ENCODE assay signal across 15 mouse cellular contexts in the genomic region with DNA sequence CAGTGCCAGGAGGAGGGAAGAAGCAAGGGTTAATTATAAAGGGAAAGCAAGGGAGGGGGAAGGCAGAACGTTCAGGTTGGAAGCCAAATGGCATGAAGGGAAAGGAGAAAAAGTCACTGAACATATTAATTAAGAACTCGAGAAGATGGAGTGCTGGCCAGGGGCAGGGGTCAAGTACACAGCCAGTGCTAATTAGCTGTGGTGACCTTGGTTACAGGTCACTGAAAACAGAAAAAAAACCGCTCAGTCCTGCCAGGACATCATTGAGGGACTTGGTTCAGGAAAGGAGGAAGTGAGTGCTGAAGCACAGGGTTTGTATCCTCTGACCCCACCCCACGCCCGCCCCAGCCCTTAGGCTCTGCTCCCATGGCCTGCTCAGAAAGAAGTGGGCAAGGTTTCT.
DNase-seq lines count a peak whose midpoint lies in the region; ATAC-seq lines count a peak whose summit lies in the region.
"Had no signal": no experiment of that assay in that cellular context is flagged by ENCODE, and none has a peak within 500 bp of the region (broad histone marks: within the 10 kb centered on the region; RNA-seq: fewer than 3 reads in every experiment).

No protein-coding gene starts in this region.

- DNase-seq in retina, embryonic 14.5 days (ENCODE audit: low spot score): peak; percentile 21
- no peak for DNase-seq in retina, postnatal 1 day
- DNase-seq in limb, embryonic 11.5 days (ENCODE audit: low spot score): no peak
- DNase-seq in adrenal gland, postnatal 14 days: no peak
- DNase-seq in thymus, postnatal 36 days: no peak
- DNase-seq: cerebellum, postnatal 14 days; heart, adult 11 months; layer of hippocampus, adult 9-11 months had no signal

- H3K4me2 ChIP-seq in forebrain, embryonic 12.5 days: no peak overlapping the region
- H3K4me2 ChIP-seq in forebrain, embryonic 15.5 days (replicated peaks): no peak overlapping the region
- H3K4me2 ChIP-seq in kidney, embryonic 15.5 days: no peak overlapping the region
- H3K4me2 ChIP-seq in limb, embryonic 11.5 days (ENCODE audit: low read depth, severe bottlenecking): no peak overlapping the region
- H3K4me2 ChIP-seq: embryonic facial prominence, embryonic 13.5 days; liver, embryonic 11.5 days; lung, embryonic 15.5 days; neural tube, embryonic 15.5 days had no signal

- peaks cover 4% of the 10 kb centered on the region; the same call in 1 of the 2 replicates for H3K9me3 ChIP-seq in forebrain, embryonic 12.5 days
- 0 out of 2 replicates have a peak, but pooled peaks cover 4% of the 10 kb centered on the region for H3K9me3 ChIP-seq in forebrain, embryonic 15.5 days
- no peaks in the 10 kb centered on the region for H3K9me3 ChIP-seq in kidney, embryonic 15.5 days (replicated peaks)
- no peaks in the 10 kb centered on the region for H3K9me3 ChIP-seq in limb, embryonic 11.5 days (ENCODE audit: control insufficient read depth, low read length)
- H3K9me3 ChIP-seq: lung, embryonic 15.5 days; neural tube, embryonic 15.5 days had no signal

- H3K36me3 ChIP-seq in forebrain, embryonic 12.5 days (replicated peaks): no peaks in the 10 kb centered on the region
- H3K36me3 ChIP-seq in forebrain, embryonic 15.5 days: no peaks in the 10 kb centered on the region
- no peaks in the 10 kb centered on the region for H3K36me3 ChIP-seq in kidney, embryonic 15.5 days
- H3K36me3 ChIP-seq in limb, embryonic 11.5 days (ENCODE audit: control insufficient read depth, insufficient read depth, low read length): no peaks in the 10 kb centered on the region
- H3K36me3 ChIP-seq: embryonic facial prominence, embryonic 13.5 days; lung, embryonic 15.5 days; neural tube, embryonic 15.5 days had no signal

- 13% methylated on average over 5 of the region's 5 CpGs for whole genome bisulfite sequencing in forebrain, embryonic 12.5 days
- WGBS in forebrain, embryonic 15.5 days: 26% methylated on average over 5 of the region's 5 CpGs
- 9% methylated on average over 5 of the region's 5 CpGs for WGBS in kidney, embryonic 15.5 days
- WGBS in limb, embryonic 11.5 days: 14% methylated on average over 5 of the region's 5 CpGs

- peaks cover 14% of the 10 kb centered on the region; the same call in 1 of the 2 replicates for H3K4me1 ChIP-seq in forebrain, embryonic 12.5 days
- H3K4me1 ChIP-seq in forebrain, embryonic 15.5 days: peaks cover 4% of the 10 kb centered on the region
- H3K4me1 ChIP-seq in kidney, embryonic 15.5 days: peaks cover 23% of the 10 kb centered on the region
- H3K4me1 ChIP-seq in limb, embryonic 11.5 days (ENCODE audit: control insufficient read depth, insufficient read depth, low read length): peaks cover 15% of the 10 kb centered on the region
- H3K4me1 ChIP-seq: lung, embryonic 15.5 days had no signal

- no peaks in the 10 kb centered on the region for H3K27me3 ChIP-seq in forebrain, embryonic 12.5 days
- no peaks in the 10 kb centered on the region for H3K27me3 ChIP-seq in forebrain, embryonic 15.5 days
- peaks cover 56% of the 10 kb centered on the region for H3K27me3 ChIP-seq in kidney, embryonic 15.5 days
- H3K27me3 ChIP-seq in limb, embryonic 11.5 days (ENCODE audit: control insufficient read depth, insufficient read depth, low read length): no peaks in the 10 kb centered on the region
- H3K27me3 ChIP-seq: embryonic facial prominence, embryonic 13.5 days; lung, embryonic 15.5 days; neural tube, embryonic 15.5 days had no signal

- H3K9ac ChIP-seq in forebrain, embryonic 12.5 days: no peak overlapping the region
- H3K9ac ChIP-seq in forebrain, embryonic 15.5 days (replicated peaks): no peak overlapping the region
- no peak overlapping the region for H3K9ac ChIP-seq in kidney, embryonic 15.5 days
- no peak overlapping the region; the same call in 1 of the 2 replicates for H3K9ac ChIP-seq in limb, embryonic 11.5 days (ENCODE audit: low read length)
- H3K9ac ChIP-seq: embryonic facial prominence, embryonic 13.5 days; lung, embryonic 15.5 days; neural tube, embryonic 15.5 days had no signal

- ATAC-seq in forebrain, embryonic 12.5 days (ENCODE audit: low FRiP score): 0 out of 2 replicates have a peak, but pooled peaks have one; percentile 20
- ATAC-seq in forebrain, embryonic 15.5 days (replicated peaks): no peak
- ATAC-seq in kidney, embryonic 15.5 days (replicated peaks; ENCODE audit: low FRiP score): peak; percentile 82
- ATAC-seq in limb, embryonic 11.5 days (ENCODE audit: insufficient number of reproducible peaks, low FRiP score, low TSS enrichment, low read depth): no peak

- no peak overlapping the region for H3K4me3 ChIP-seq in forebrain, embryonic 12.5 days (replicated peaks)
- no peak overlapping the region for H3K4me3 ChIP-seq in forebrain, embryonic 15.5 days
- no peak overlapping the region for H3K4me3 ChIP-seq in kidney, embryonic 15.5 days (replicated peaks)
- H3K4me3 ChIP-seq in limb, embryonic 11.5 days (ENCODE audit: low read depth, low read length): no peak overlapping the region
- H3K4me3 ChIP-seq: embryonic facial prominence, embryonic 13.5 days; lung, embryonic 15.5 days; neural tube, embryonic 15.5 days had no signal

- no peak overlapping the region for H3K27ac ChIP-seq in forebrain, embryonic 12.5 days
- no peak overlapping the region for H3K27ac ChIP-seq in forebrain, embryonic 15.5 days (replicated peaks)
- no peak overlapping the region for H3K27ac ChIP-seq in kidney, embryonic 15.5 days
- 0 out of 2 replicates have a peak overlapping the region, but pooled peaks have one; percentile 14 for H3K27ac ChIP-seq in limb, embryonic 11.5 days (replicated peaks; ENCODE audit: low read depth, low read length)
- H3K27ac ChIP-seq: embryonic facial prominence, embryonic 13.5 days; lung, embryonic 15.5 days; neural tube, embryonic 15.5 days had no signal

Comparison
In these comparisons a context has a peak if more than half of its experiments do, and no peak if none do; other contexts are left out.
1. ATAC-seq: peak in forebrain, embryonic 12.5 days (single experiment) and kidney, embryonic 15.5 days (single experiment); none in forebrain, embryonic 15.5 days (single experiment) and limb, embryonic 11.5 days (single experiment).